Mouse (Mus musculus) embryonic facial prominence, embryonic 11.5 days (tissue): ENCODE data around the gene Ldlrap1. TPM values are rescaled to one million over a fixed set of nuclear protein-coding genes. Genes with fewer than 3 reads are reported as not detected.

Experiments
- ATAC-seq: fragments of 200-750 bp; cut with Nextera tagmentation; replicated peaks from 2 replicates; pipeline ENCODE4 v1.8.0; 2017; ENCODE audit warnings: low read depth; ENCODE audit not compliant: insufficient number of reproducible peaks, low FRiP score, low TSS enrichment
- DNase-seq: peaks from one replicate; pipeline ENCODE4 v3.0.0-alpha.2; 2015; ENCODE audit warnings: low spot score
- H3K27ac ChIP-seq: fragments of 300-500 bp; sonication (generic); replicated peaks from 2 replicates; pipeline ENCODE4 v1.5.1; 2014; ENCODE audit warnings: mild to moderate bottlenecking, low read depth, low read length, control low read depth
- H3K27me3 ChIP-seq: fragments of 300-500 bp; sonication (generic); 2 replicates; pipeline ENCODE4 v1.6.1; 2014; ENCODE audit warnings: mild to moderate bottlenecking, low read length, moderate library complexity, mixed read lengths; ENCODE audit not compliant: control insufficient read depth, insufficient read depth
- H3K36me3 ChIP-seq: fragments of 300-500 bp; sonication (generic); replicated peaks from 2 replicates; pipeline ENCODE4 v1.6.1; 2014; ENCODE audit warnings: low read depth, mild to moderate bottlenecking, low read length, moderate library complexity, mixed read lengths; ENCODE audit not compliant: control insufficient read depth, insufficient read depth
- H3K4me1 ChIP-seq: fragments of 300-500 bp; sonication (generic); 2 replicates; pipeline ENCODE4 v1.6.1; 2014; ENCODE audit warnings: low read length, mixed read lengths; ENCODE audit not compliant: control insufficient read depth, insufficient read depth
- H3K4me2 ChIP-seq: fragments of 300-500 bp; sonication (generic); 2 replicates; pipeline ENCODE4 v1.6.1; 2014; ENCODE audit warnings: low read depth, mild to moderate bottlenecking, control low read depth, low read length, moderate library complexity
- H3K4me3 ChIP-seq: fragments of 300-500 bp; sonication (generic); 2 replicates; pipeline ENCODE4 v1.5.1; 2014; ENCODE audit warnings: low read depth, low read length, control low read depth
- H3K9ac ChIP-seq: fragments of 300-500 bp; sonication (generic); replicated peaks from 2 replicates; pipeline ENCODE4 v1.6.1; 2014; ENCODE audit warnings: mild to moderate bottlenecking, control low read depth, low read length
- H3K9me3 ChIP-seq: fragments of 300-500 bp; sonication (generic); replicated peaks from 2 replicates; pipeline ENCODE4 v1.6.1; 2016; ENCODE audit warnings: mild to moderate bottlenecking, low read length, inconsistent platforms, mixed read lengths; ENCODE audit not compliant: control insufficient read depth
- WGBS: fragments of 180-500 bp; shearing (Covaris S2); extraction: QIAGEN DNeasy Blood & Tissue Kit; methylation state at CpG from one replicate; pipeline ENCODE4 v1.1.7; 2014; 5-methylcytosine and 5-hydroxymethylcytosine counted together
- polyA plus RNA-seq: library from polyadenylated mRNA; unstranded; fragments of >200 nt; fragmentation: Nextera tagmentation; extraction: Ambion mirVana; gene quantifications from 2 replicates; pipeline ENCODE4 v1.2.1, GENCODE M21; 2014

Gene Ldlrap1
- polyA plus RNA-seq, 1 experiment from 2014 or later, result 9.6 TPM

GRCm38 (mm10) chr4:134772805-134773674, 5.2 kb upstream of the Ldlrap1 start:
- Histone ChIP-seq H3K4me1 (no peaks in the 10 kb centered on the region), H3K9ac (no peak overlapping the region; the same call in 1 of the 2 replicates), H3K27me3 (peaks cover 4% of the 10 kb centered on the region; the same call in 1 of the 2 replicates), H3K27ac (no peak overlapping the region), H3K4me2 (no peak overlapping the region), H3K36me3 (no peaks in the 10 kb centered on the region), H3K9me3 (no peaks in the 10 kb centered on the region), H3K4me3 (no peak overlapping the region)
- ATAC-seq (no peak), DNase-seq (no peak)
- WGBS, result 35% methylated on average over 4 of the region's 4 CpGs

- Histone ChIP-seq H3K27ac (no peak overlapping the region), H3K4me3 (no peak overlapping the region), H3K27me3 (peaks cover 4% of the 10 kb centered on the region; the same call in 1 of the 2 replicates), H3K9ac (no peak overlapping the region), H3K4me2 (no peak overlapping the region), H3K4me1 (peaks cover 5% of the 10 kb centered on the region), H3K9me3 (no peaks in the 10 kb centered on the region), H3K36me3 (no peaks in the 10 kb centered on the region)
- 76% methylated on average over 7 of the region's 7 CpGs for WGBS
- no peak for DNase-seq
- ATAC-seq, result no peak
Measured at GRCm38 (mm10) chr4:134769891-134770290, 2.1 kb upstream of the Ldlrap1 start.

- 59% methylated on average over 7 of the region's 7 CpGs for WGBS
- H3K4me2 ChIP-seq, result no peak overlapping the region
- no peaks in the 10 kb centered on the region for H3K9me3 ChIP-seq
- H3K36me3 ChIP-seq, result no peaks in the 10 kb centered on the region
- peaks cover 5% of the 10 kb centered on the region for H3K4me1 ChIP-seq
- peaks cover 4% of the 10 kb centered on the region; the same call in 1 of the 2 replicates for H3K27me3 ChIP-seq
- H3K4me3 ChIP-seq, result no peak overlapping the region
- ATAC-seq, result no peak
- H3K9ac ChIP-seq, result no peak overlapping the region
- no peak overlapping the region for H3K27ac ChIP-seq
- DNase-seq, result no peak
Measured at GRCm38 (mm10) chr4:134769081-134769811, 1.4 kb upstream of the Ldlrap1 start.

GRCm38 (mm10) chr4:134768226-134768888, 533 bp upstream of the Ldlrap1 start:
- H3K4me2 ChIP-seq, result peak overlapping the region; percentile 78
- H3K4me3 ChIP-seq, result peak overlapping the region; percentile 65
- H3K36me3 ChIP-seq, result no peaks in the 10 kb centered on the region
- ATAC-seq, result 0 out of 2 replicates have a peak, but pooled peaks have one; percentile 11
- H3K27ac ChIP-seq, result no peak overlapping the region
- peak; percentile 41 for DNase-seq
- peaks cover 4% of the 10 kb centered on the region; the same call in 1 of the 2 replicates for H3K27me3 ChIP-seq
- no peaks in the 10 kb centered on the region for H3K9me3 ChIP-seq
- H3K9ac ChIP-seq, result no peak overlapping the region
- WGBS, result 8% methylated on average over 21 of the region's 21 CpGs
- H3K4me1 ChIP-seq, result peaks cover 5% of the 10 kb centered on the region

- DNase-seq (peak; percentile 43), ATAC-seq (no peak)
- Histone ChIP-seq H3K4me1 (peaks cover 5% of the 10 kb centered on the region), H3K4me2 (peak overlapping the region; percentile 78), H3K27ac (no peak overlapping the region), H3K4me3 (peak overlapping the region; percentile 65), H3K9me3 (no peaks in the 10 kb centered on the region), H3K36me3 (no peaks in the 10 kb centered on the region), H3K9ac (peak overlapping the region; percentile 71), H3K27me3 (peaks cover 4% of the 10 kb centered on the region; the same call in 1 of the 2 replicates)
- under 1% methylated on average over 23 of the region's 23 CpGs for WGBS
Measured at GRCm38 (mm10) chr4:134766904-134767425, 859 bp downstream of the Ldlrap1 start.

GRCm38 (mm10) chr4:134766277-134766676, 1.5 kb downstream of the Ldlrap1 start:
- Histone ChIP-seq H3K9me3 (no peaks in the 10 kb centered on the region), H3K4me1 (peaks cover 5% of the 10 kb centered on the region), H3K36me3 (no peaks in the 10 kb centered on the region), H3K4me3 (peak overlapping the region; percentile 65), H3K4me2 (peak overlapping the region; percentile 78), H3K9ac (peak overlapping the region; percentile 71; the same call in 1 of the 2 replicates), H3K27me3 (peaks cover 4% of the 10 kb centered on the region; the same call in 1 of the 2 replicates), H3K27ac (no peak overlapping the region)
- 76% methylated on average over 6 of the region's 6 CpGs for WGBS
- no peak for ATAC-seq
- DNase-seq, result no peak

GRCm38 (mm10) chr4:134764333-134764732, 3.5 kb downstream of the Ldlrap1 start:
- Histone ChIP-seq H3K27me3 (peaks cover 4% of the 10 kb centered on the region; the same call in 1 of the 2 replicates), H3K9me3 (no peaks in the 10 kb centered on the region), H3K9ac (no peak overlapping the region), H3K36me3 (no peaks in the 10 kb centered on the region), H3K4me2 (no peak overlapping the region), H3K27ac (no peak overlapping the region), H3K4me3 (no peak overlapping the region), H3K4me1 (peaks cover 5% of the 10 kb centered on the region)
- ATAC-seq (no peak), DNase-seq (no peak)
- WGBS, result 68% methylated on average over 3 of the region's 3 CpGs
